Mouse (Mus musculus): ENCODE data around the gene Astn1. TPM values are rescaled to one million over a fixed set of nuclear protein-coding genes. Genes with fewer than 3 reads are reported as not detected.

The Astn1 gene
- total RNA-seq, 2 experiments from 2014 or later, result 0.69 to 1.1 TPM

- intact Hi-C loops (cut with DNase I), result no loop called here
- DNase-seq, result no peak
Observed at GRCm38 (mm10) chr1:158512636-158513035, 150.6 kb downstream of the Astn1 start.

DNA sequence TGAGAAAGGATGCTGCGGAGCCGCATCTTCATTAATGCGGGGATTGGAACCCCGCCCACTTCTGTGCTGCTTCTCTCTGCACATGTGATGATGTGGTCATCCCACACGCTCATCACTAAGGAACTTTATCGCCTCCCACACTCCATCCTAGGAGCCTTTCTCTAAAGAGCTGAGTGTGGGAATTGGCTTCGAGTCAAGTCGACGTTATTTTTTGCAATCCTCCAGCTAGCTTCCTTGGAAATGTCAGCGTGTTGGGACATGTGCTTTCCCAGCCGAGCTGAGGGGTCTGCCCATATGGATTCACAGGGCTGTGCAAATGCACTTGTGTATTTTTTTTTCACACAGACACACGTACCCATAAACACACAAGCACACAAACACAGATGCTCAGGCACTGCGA is 151.5 kb downstream of the Astn1 start:
- intact Hi-C loops (cut with DNase I), result no loop called here
- no peak for DNase-seq

GRCm38 (mm10) chr1:158516558-158516957 is 154.5 kb downstream of the Astn1 start:
- intact Hi-C loops (cut with DNase I), result no loop called here
- no peak for DNase-seq

DNA sequence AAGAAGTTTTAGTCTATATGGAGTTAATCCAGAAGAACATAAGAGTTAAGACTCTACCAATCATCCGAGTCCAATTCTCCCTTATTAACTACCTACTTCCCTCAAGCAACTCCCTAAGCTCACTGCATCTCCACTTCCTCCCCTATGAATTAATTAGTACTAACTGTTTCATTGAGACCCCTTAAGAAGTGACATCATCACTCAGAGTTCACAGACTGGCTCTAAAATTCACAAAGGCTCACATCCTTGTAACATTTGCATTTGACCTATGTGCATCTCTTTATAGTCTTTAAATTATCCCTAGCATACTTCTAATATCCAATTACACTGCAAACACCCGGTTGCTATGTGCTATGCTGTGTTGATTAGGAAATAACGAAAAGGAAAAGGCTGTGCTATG is 174.1 kb downstream of the Astn1 start:
- no peak for DNase-seq
- intact Hi-C loops (cut with DNase I), result no loop called here

DNA sequence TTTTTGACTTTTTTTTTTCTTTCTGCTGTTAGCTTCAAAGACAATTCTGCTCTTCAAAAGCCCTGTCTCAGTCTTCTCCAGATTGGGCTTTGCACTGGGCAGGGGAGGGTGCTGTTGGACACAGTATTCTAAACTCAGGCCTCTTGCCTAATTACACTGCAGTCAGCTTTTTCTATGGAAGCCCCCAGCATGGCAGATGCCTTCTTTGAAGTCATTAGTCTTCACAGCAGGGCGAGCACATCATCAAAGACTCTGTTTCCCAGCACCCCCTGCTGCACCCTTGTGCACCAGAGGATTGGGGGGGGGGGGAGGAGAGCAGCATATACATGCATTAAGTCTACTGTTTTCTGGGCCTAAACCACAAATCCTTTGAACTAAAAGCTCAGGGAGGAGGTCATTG is 174.8 kb downstream of the Astn1 start:
- DNase-seq, result no peak
- intact Hi-C loops (cut with DNase I), result no loop called here

DNA sequence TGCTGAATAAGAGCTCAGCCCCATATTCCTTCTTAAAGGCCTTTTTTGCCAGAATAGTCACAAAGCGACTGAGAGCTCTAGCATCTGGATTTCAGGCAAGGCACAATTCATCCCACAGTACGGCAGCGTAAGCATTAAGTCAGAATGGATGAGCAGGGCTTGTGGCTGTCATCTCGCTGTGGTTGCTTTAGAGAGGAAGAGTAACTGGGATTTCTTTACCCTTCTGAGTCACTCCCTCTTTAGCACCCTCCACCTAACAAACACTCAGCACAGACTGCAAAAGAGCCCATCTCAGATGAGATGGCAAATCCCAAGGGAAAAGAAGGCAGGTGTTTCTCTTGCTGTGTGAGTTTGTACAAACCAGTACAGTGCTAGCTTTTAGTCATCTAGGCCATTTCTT is 183.0 kb downstream of the Astn1 start:
- intact Hi-C loops (cut with DNase I), result no loop called here
- DNase-seq, result no peak

- no peak for DNase-seq
- intact Hi-C loops (cut with DNase I), result no loop called here
Observed at GRCm38 (mm10) chr1:158546513-158546912, 184.4 kb downstream of the Astn1 start.

DNA sequence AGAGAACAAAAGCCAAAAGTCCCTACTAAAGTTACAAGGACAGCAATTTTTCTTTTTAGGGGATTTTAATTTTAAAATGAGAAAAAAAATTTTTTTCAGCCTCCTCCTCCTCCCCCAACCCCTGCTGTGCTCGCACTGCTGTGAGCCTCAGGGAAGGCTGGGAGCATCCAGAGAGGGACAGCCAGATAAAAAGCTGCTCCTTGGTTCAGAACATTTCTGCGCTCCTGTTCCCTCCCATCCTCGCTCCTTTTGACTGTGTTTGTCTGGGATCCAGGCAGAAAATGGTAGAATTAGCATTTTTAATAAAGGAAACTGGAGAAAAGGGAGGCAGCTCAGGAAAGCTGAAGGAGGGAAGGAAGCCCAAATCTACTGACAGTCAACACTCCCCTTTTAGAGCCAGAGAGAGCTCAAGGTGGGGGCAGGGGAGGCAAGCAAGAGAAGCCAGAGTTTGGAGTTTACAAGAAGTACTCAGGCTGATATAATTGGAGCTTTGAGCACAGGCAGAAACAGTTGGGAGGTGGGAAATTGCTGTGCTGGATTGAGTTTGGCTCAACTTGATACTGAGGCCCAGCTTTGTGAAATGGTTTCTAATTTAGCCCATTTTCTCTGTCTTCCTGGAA is 185.6 kb downstream of the Astn1 start:
- no peak for DNase-seq
- intact Hi-C loops (cut with DNase I), result no loop called here

DNA sequence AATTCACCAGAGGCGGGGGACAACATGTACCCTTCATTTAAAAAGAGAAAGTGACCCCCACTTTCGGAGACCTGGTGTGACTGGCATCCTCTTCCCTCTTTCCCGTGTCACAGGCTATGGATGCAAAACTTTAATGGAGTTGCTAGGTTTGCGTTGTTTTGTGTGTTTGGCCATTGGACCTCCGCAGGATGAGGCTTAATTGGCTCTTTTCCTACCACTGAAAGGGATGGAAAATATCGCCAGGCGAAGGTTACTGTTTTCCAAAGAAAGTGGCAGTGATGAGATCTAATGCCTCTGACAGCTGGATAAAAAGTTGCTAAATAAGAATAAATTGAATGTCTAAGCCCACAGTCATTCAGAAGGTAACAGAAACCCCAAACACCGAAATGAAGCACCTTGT is 186.2 kb downstream of the Astn1 start:
- intact Hi-C loops (cut with DNase I), result no loop called here
- DNase-seq, result no peak

GRCm38 (mm10) chr1:158549616-158550015 is 187.5 kb downstream of the Astn1 start:
- intact Hi-C loops (cut with DNase I), result no loop called here
- no peak for DNase-seq

- intact Hi-C loops (cut with DNase I), result no loop called here
- no peak for DNase-seq
Observed at GRCm38 (mm10) chr1:158551951-158552350, 189.9 kb downstream of the Astn1 start.

GRCm38 (mm10) chr1:158553341-158553740 is 191.3 kb downstream of the Astn1 start:
- DNase-seq, result no peak
- intact Hi-C loops (cut with DNase I), result no loop called here

DNA sequence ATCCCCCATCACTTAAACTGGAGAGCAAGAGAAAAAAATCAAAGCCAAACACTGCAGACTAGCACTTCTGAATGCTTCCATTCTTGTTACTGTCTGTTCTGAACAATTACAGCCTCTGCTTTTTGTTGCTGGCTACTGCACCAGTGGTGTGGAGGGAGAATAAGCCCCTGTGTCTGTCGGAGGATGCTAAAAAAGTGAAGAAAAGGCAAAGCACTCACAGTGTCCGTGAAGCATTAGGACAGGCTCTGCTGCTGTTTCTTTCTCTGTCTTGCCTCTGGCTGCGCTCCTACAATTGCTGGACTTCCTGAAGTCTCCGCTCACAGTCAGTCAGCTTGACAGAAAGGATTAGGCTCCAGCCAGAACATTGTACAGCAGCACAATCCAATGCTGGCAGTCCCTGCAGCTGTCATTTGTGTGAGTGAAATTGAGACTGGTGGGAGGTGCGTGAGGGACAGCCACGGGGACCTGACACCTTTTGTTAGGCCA is 192.0 kb downstream of the Astn1 start:
- intact Hi-C loops (cut with DNase I), result no loop called here
- peak in 1 of 2 experiments; percentile 1 for DNase-seq

DNA sequence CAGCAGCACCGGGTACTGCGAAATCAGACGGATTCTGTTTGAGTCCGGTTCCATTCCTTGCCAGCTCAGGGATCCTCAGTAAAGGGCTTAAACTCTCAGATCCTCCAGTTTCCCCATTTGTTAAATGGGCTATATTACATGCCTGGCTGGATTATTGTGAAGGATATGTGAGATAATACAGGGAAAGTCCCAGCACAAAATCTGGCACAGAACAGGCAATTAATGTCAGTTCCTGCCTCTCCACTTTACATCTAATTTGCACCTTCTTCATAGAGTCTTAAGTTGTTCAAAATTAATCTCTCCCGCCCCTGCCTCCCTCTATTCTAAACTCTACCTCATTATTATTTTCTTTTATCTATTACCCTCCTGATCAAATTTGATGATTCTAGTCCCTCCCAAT is 211.1 kb downstream of the Astn1 start:
- DNase-seq, result no peak
- intact Hi-C loops (cut with DNase I), result no loop called here

DNA sequence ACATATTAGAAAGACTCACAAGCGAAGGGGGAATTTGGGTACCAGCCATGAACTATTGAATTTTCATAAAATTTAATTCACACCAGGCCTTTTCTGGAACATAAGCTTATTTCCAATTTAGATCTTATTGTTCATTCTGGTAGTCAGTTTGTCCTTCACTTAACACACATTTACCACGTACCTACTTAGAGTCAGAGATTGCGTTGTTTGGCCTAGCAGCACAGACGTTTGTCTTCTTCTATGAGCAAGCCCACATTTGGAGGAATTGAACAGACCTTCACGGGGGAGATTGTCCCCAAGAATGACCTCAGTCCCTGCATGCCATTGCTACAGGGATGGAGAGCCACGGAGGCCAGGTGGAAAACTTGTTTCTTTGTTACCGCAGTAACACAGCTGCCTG is 211.5 kb downstream of the Astn1 start:
- intact Hi-C loops (cut with DNase I), result no loop called here

DNA sequence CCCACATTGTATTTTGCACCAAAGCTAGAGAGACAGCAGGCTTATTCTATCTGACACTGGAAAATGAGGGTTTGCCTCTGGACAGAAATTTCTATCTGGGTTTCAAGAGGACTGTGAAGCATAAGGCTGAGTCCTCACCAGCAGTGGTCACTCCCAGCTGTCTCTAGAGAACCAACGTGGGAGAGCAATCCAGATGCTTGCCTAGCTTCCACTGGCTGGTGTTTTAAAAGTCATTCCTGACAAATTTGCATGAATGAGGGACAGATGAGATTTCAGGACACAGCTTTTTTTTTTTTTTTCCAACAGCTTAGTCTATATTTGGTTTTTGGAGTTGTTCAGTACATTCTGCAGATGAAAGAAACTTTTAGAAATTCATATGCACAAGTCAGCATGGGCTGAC is 213.9 kb downstream of the Astn1 start:
- no peak for DNase-seq
- intact Hi-C loops (cut with DNase I), result no loop called here

More for the DNA sequence above, 211.5 kb downstream of the Astn1 start:
- DNase-seq, result no peak

- DNase-seq, result no peak
- intact Hi-C loops (cut with DNase I), result no loop called here
Observed at GRCm38 (mm10) chr1:158581806-158582205, 219.7 kb downstream of the Astn1 start.

GRCm38 (mm10) chr1:158588903-158589302 is 226.8 kb downstream of the Astn1 start:
- intact Hi-C loops (cut with DNase I), result no loop called here
- no peak for DNase-seq

DNA sequence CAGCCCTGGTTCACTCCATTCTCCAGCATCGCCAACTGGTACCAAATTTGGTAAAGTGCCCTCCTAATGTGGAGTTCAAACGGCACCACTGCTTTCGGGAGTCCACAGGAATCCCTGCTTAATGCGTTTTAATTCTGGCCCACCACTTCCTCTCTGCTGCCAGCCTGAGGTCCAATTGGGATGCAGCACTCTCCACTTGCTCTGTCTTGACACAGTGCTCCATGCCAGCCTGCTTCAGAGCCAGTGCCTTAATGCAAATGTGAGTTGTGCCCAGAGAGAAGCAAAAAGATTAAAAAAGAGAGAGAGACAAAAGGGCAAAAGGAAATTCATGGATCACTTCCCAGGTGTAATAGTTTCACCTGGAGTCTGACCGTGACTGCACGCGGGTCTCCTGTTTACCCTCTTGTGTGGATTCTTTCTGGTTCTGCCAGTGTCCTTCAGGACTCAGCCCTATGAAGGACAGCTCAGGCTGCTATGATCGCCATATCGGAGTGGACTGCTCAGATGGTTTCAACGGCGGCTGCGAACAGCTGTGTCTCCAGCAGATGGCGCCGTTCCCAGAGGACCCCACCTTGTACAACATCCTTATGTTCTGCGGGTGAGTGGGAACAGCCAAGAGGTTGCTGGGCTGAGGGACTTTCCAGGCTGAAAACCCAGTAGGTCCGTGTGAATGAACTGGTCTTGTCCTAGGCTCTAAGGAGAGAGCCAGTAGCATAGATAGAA is 234.8 kb downstream of the Astn1 start:
- intact Hi-C loops (cut with DNase I), result loop anchor here (1.0 kb wide), 1 partner anchor 57 kb away; no protein-coding TSS in a partner anchor
- DNase-seq, result peak; percentile 14 to 42

DNA sequence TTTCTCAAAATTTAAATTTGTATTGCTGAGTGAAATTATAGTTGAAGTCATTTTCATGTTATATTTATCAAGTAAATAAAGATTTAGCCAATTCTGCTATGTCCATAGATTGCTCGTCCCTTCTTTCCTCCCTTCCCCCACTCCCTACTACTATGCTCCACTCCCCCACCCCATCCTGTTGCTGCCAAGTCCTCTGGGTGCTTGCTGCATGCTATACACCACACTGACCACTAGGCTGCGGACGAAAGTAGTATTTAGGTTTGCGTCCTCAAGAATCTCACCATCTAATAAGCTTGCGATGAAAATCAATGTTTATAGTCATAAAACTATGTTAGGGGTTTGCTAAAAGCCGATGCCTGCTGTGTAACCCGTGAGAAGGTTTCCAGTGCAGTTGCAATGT is 235.9 kb downstream of the Astn1 start:
- intact Hi-C loops (cut with DNase I), result loop anchor here (1.0 kb wide), 1 partner anchor 56 kb away; no protein-coding TSS in a partner anchor
- DNase-seq, result no peak

- DNase-seq, result no peak
- intact Hi-C loops (cut with DNase I), result no loop called here
Observed at GRCm38 (mm10) chr1:158599435-158599834, 237.4 kb downstream of the Astn1 start.

DNA sequence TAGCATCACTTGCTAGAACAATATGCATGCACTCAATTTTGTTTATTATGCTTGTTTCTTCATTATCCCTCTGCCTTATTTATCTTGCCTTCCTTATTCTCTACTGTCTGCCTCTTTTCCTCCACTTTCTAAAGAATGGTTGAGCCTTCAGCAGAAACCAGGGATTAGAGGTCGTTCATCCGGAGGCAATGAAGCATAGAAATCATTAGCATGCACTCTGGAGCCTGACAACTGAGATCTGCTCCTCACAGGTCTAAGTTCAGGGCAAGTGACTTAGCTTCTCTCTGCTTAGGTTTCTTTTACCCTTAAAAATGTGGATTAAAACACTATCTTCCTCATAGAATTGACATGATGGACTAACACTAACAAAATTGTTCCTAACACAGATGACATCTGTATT is 241.0 kb downstream of the Astn1 start:
- no peak for DNase-seq
- intact Hi-C loops (cut with DNase I), result no loop called here

Data from heart, postnatal 36 days (tissue).